Mouse (Mus musculus) liver, embryonic 13.5 days (tissue): Measurements from ENCODE around the gene Omp. TPM values are rescaled to one million over a fixed set of nuclear protein-coding genes. Genes with fewer than 3 reads are reported as not detected.

ENCODE experiments used
- ATAC-seq: fragments of 200-750 bp; cut with Nextera tagmentation; 2 replicates; pipeline ENCODE4 v1.8.0; 2017; ENCODE audit warnings: low read depth, mild to moderate bottlenecking, moderate number of reproducible peaks, moderate library complexity
- DNase-seq: peaks from one replicate; pipeline ENCODE4 v3.0.0; 2022
- H3K27ac ChIP-seq: fragments of 300-500 bp; sonication (generic); 2 replicates; pipeline ENCODE4 v1.5.1; 2015; ENCODE audit warnings: moderate library complexity, mild to moderate bottlenecking, inconsistent platforms
- H3K27me3 ChIP-seq: fragments of 300-500 bp; sonication (generic); 2 replicates; pipeline ENCODE4 v1.6.1; 2015; ENCODE audit warnings: mild to moderate bottlenecking, inconsistent platforms
- H3K36me3 ChIP-seq: fragments of 300-500 bp; sonication (generic); 2 replicates; pipeline ENCODE4 v1.6.1; 2015; ENCODE audit warnings: mild to moderate bottlenecking, inconsistent platforms
- H3K4me1 ChIP-seq: fragments of 300-500 bp; sonication (generic); replicated peaks from 2 replicates; pipeline ENCODE4 v1.6.1; 2015; ENCODE audit warnings: inconsistent platforms
- H3K4me2 ChIP-seq: fragments of 300-500 bp; sonication (generic); 2 replicates; pipeline ENCODE4 v1.6.1; 2015; ENCODE audit warnings: inconsistent platforms, mild to moderate bottlenecking, moderate library complexity
- H3K4me3 ChIP-seq: fragments of 300-500 bp; sonication (generic); replicated peaks from 2 replicates; pipeline ENCODE4 v1.5.1; 2015; ENCODE audit warnings: mild to moderate bottlenecking, inconsistent platforms
- H3K9ac ChIP-seq: fragments of 300-500 bp; sonication (generic); 2 replicates; pipeline ENCODE4 v1.6.1; 2015; ENCODE audit warnings: mild to moderate bottlenecking, inconsistent platforms
- H3K9me3 ChIP-seq: fragments of 300-500 bp; sonication (generic); replicated peaks from 2 replicates; pipeline ENCODE4 v1.6.1; 2016; ENCODE audit warnings: inconsistent platforms
- WGBS: fragments of 180-500 bp; shearing (Covaris S2); methylation state at CpG from one replicate; pipeline ENCODE4 v1.1.7; 2015; ENCODE audit not compliant: insufficient replicate concordance; 5-methylcytosine and 5-hydroxymethylcytosine counted together
- polyA plus RNA-seq: library from polyadenylated mRNA; unstranded; fragments of >200 nt; fragmentation: Nextera tagmentation; extraction: Ambion mirVana; gene quantifications from 2 replicates; pipeline ENCODE4 v1.2.1, GENCODE M21; 2015

Gene Omp
- polyA plus RNA-seq, 1 experiment from 2014 or later = 0.76 TPM

GRCm38 (mm10) chr7:98097557-98097956 is 47.7 kb downstream of the Omp start:
- H3K4me2 ChIP-seq = no peak overlapping the region
- ATAC-seq (no peak), DNase-seq (no peak)
- H3K4me1 ChIP-seq = peaks cover 4% of the 10 kb centered on the region; the same call in 1 of the 2 replicates
- no peak overlapping the region for H3K27ac ChIP-seq
- H3K9ac ChIP-seq = no peak overlapping the region
- WGBS = 76% methylated on average over 8 of the region's 8 CpGs
- H3K27me3 ChIP-seq = no peaks in the 10 kb centered on the region
- H3K4me3 ChIP-seq = no peak overlapping the region
- H3K36me3 ChIP-seq = peaks cover 17% of the 10 kb centered on the region
- no peaks in the 10 kb centered on the region for H3K9me3 ChIP-seq

- no peak overlapping the region for H3K9ac ChIP-seq
Measured at GRCm38 (mm10) chr7:98095852-98096251, 49.5 kb downstream of the Omp start.

More at GRCm38 (mm10) chr7:98095852-98096251, 49.5 kb downstream of the Omp start:
- no peaks in the 10 kb centered on the region for H3K4me1 ChIP-seq
- DNase-seq = no peak
- H3K4me2 ChIP-seq = no peak overlapping the region
- H3K36me3 ChIP-seq = peaks cover 17% of the 10 kb centered on the region
- no peak overlapping the region for H3K27ac ChIP-seq
- WGBS = 82% methylated on average over 4 of the region's 4 CpGs
- H3K27me3 ChIP-seq = no peaks in the 10 kb centered on the region
- H3K9me3 ChIP-seq = no peaks in the 10 kb centered on the region
- no peak overlapping the region for H3K4me3 ChIP-seq
- ATAC-seq = no peak

Other genes starting within 250 kb of the Omp start
- gene Gdpd4, start 225.5 kb downstream of the Omp start, polyA plus RNA-seq = not detected in 2 replicates
- gene Myo7a, start 26.0 kb downstream of the Omp start, polyA plus RNA-seq = 8.0 and 8.3 TPM in 2 replicates
- gene Capn5, start 32.8 kb upstream of the Omp start, polyA plus RNA-seq = 13.2 and 16.8 TPM in 2 replicates
- gene B3gnt6, start 54.0 kb upstream of the Omp start, polyA plus RNA-seq = not detected in 2 replicates
- gene Acer3, start 175.7 kb upstream of the Omp start, polyA plus RNA-seq = 24.4 and 28.9 TPM in 2 replicates
- 1.1 and 1.8 TPM in 2 replicates for gene Tsku, start 215.8 kb upstream of the Omp start, polyA plus RNA-seq